8 mouse cellular contexts compared by ENCODE assay signal in genomic region chr1:155558012-155558842, GRCm38 (mm10). TPM values are rescaled to one million over a fixed set of nuclear protein-coding genes. Genes with fewer than 3 reads are reported as not detected.
DNase-seq lines count a peak whose midpoint lies in the region; ATAC-seq and TF ChIP-seq lines count a peak whose summit lies in the region.

Gene Acbd6 (plus strand): TSS chr1:155558120.

- TF ChIP-seq EP300 in MEL (IDR thresholded peaks at IDR 0.05; ENCODE audit: low read depth in 1 of 2, low read length in 2 of 2), result peak in 1 of 2 experiments; percentile 48; a peak in 1 of 4 replicates
- no peak; the same call in 1 of the 2 replicates for TF ChIP-seq EP300 in lung, postnatal 0 days (IDR thresholded peaks at IDR 0.05)

- H3K27ac ChIP-seq in MEL (ENCODE audit: control insufficient read depth, low read depth, low read length), result peak within 1 kb of the TSS; percentile 69
- peak within 1 kb of the TSS; percentile 48 for H3K27ac ChIP-seq in cerebellum, adult 2 months (ENCODE audit: insufficient read depth, low read length)
- H3K27ac ChIP-seq in hindbrain, embryonic 10.5 days, result peak within 1 kb of the TSS; percentile 96
- peak within 1 kb of the TSS; percentile 77 for H3K27ac ChIP-seq in lung, postnatal 0 days (ENCODE audit: low read length)

- H3K4me3 ChIP-seq in MEL (ENCODE audit: control insufficient read depth in 1 of 2, insufficient read depth in 1 of 2, low read depth in 2 of 2, low read length in 2 of 2), result peak within 1 kb of the TSS; percentile 86 to 99
- H3K4me3 ChIP-seq in cerebellum, adult 2 months (replicated peaks; ENCODE audit: insufficient read depth, low read depth, low read length), result peak within 1 kb of the TSS; percentile 73
- peak within 1 kb of the TSS; percentile 83 for H3K4me3 ChIP-seq in hindbrain, embryonic 10.5 days
- H3K4me3 ChIP-seq in lung, postnatal 0 days (ENCODE audit: low read depth, low read length), result peak within 1 kb of the TSS; percentile 98

- TF ChIP-seq CTCF in MEL (IDR thresholded peaks at IDR 0.05 in 2 of 3, conservative IDR thresholded peaks at IDR 0.05 in 1 of 3; ENCODE audit: control insufficient read depth in 1 of 3, insufficient read depth in 1 of 3, low read depth in 2 of 3, low read length in 3 of 3, poor library complexity in 1 of 3, severe bottlenecking in 1 of 3), result no peak
- TF ChIP-seq CTCF in cerebellum, adult 2 months (IDR thresholded peaks at IDR 0.05; ENCODE audit: borderline replicate concordance, insufficient read depth, low read depth, low read length), result no peak
- TF ChIP-seq CTCF in lung, postnatal 0 days (IDR thresholded peaks at IDR 0.05), result no peak

- H3K36me3 ChIP-seq in MEL (ENCODE audit: control insufficient read depth in 1 of 2, insufficient read depth in 2 of 2, low read length in 2 of 2), result peaks cover 2 to 37% of the 10 kb centered on the region in 2 experiments; a peak in 3 of 4 replicates
- no peaks in the 10 kb centered on the region for H3K36me3 ChIP-seq in hindbrain, embryonic 10.5 days
- no peaks in the 10 kb centered on the region for H3K36me3 ChIP-seq in lung, postnatal 0 days (ENCODE audit: insufficient read depth, low read length)

- H3K27me3 ChIP-seq in MEL (ENCODE audit: control insufficient read depth in 1 of 2, insufficient read depth in 2 of 2, low read length in 2 of 2), result no peaks in the 10 kb centered on the region; a peak in 1 of 4 replicates
- no peaks in the 10 kb centered on the region for H3K27me3 ChIP-seq in cerebellum, adult 2 months (ENCODE audit: control insufficient read depth, insufficient read depth, low read length)
- H3K27me3 ChIP-seq in hindbrain, embryonic 10.5 days (ENCODE audit: insufficient read depth, poor library complexity, severe bottlenecking), result no peaks in the 10 kb centered on the region
- H3K27me3 ChIP-seq in lung, postnatal 0 days (replicated peaks; ENCODE audit: insufficient read depth, low read length), result no peaks in the 10 kb centered on the region

- H3K9me3 ChIP-seq in MEL (replicated peaks; ENCODE audit: insufficient read depth, low read length), result no peaks in the 10 kb centered on the region
- H3K9me3 ChIP-seq in hindbrain, embryonic 10.5 days, result peaks cover 3% of the 10 kb centered on the region; the same call in 1 of the 2 replicates
- H3K9me3 ChIP-seq in lung, postnatal 0 days (ENCODE audit: low read length), result no peaks in the 10 kb centered on the region

- no peak for TF ChIP-seq RAD21 in MEL (IDR thresholded peaks at IDR 0.05; ENCODE audit: low read depth, low read length)

- TF ChIP-seq POLR2A in MEL (IDR thresholded peaks at IDR 0.05; ENCODE audit: control insufficient read depth in 1 of 2, insufficient read depth in 1 of 2, low read depth in 1 of 2, low read length in 2 of 2, poor library complexity in 1 of 2), result peak; percentile 73 to 76; a peak in 3 of 4 replicates
- TF ChIP-seq POLR2A in cerebellum, adult 2 months (IDR thresholded peaks at IDR 0.05; ENCODE audit: borderline replicate concordance, insufficient read depth, low read length), result peak; percentile 47; the same call in 1 of the 2 replicates

- WGBS in cerebellum, adult 2 months, result under 1% methylated on average over 83 of the region's 83 CpGs
- under 1% methylated on average over 83 of the region's 83 CpGs for WGBS in hindbrain, embryonic 10.5 days
- WGBS in lung, postnatal 0 days, result under 1% methylated on average over 83 of the region's 83 CpGs

- peak; percentile 95 for DNase-seq in MEL (ENCODE audit: low read depth, low spot score)
- peak; percentile 89 for DNase-seq in cerebellum, adult 2 months
- peak; percentile 80 for DNase-seq in hindbrain, embryonic 10.5 days (ENCODE audit: low spot score)
- DNase-seq in layer of hippocampus, adult 9-11 months, result peak; percentile 87
- peak; percentile 91 for DNase-seq in lung, postnatal 0 days (ENCODE audit: low spot score)
- peak; percentile 67 for DNase-seq in ovary, postnatal 14 days (ENCODE audit: low spot score)
- peak; percentile 82 for DNase-seq in thymus, postnatal 14 days

- ATAC-seq in frontal cortex, adult (ENCODE audit: low TSS enrichment), result peak; percentile 93
- ATAC-seq in lung, postnatal 0 days, result peak; percentile 92

- H3K4me1 ChIP-seq in MEL (ENCODE audit: control insufficient read depth in 1 of 2, insufficient read depth in 2 of 2, low read length in 2 of 2), result peaks cover 16 to 32% of the 10 kb centered on the region in 2 experiments
- peaks cover 4% of the 10 kb centered on the region; the same call in 1 of the 2 replicates for H3K4me1 ChIP-seq in cerebellum, adult 2 months (ENCODE audit: control insufficient read depth, insufficient read depth, low read length)
- peaks cover 32% of the 10 kb centered on the region for H3K4me1 ChIP-seq in hindbrain, embryonic 10.5 days (replicated peaks)
- H3K4me1 ChIP-seq in lung, postnatal 0 days (ENCODE audit: insufficient read depth, low read depth, low read length), result peaks cover 5% of the 10 kb centered on the region; the same call in 1 of the 2 replicates

- peak within 1 kb of the TSS; percentile 95 for H3K9ac ChIP-seq in MEL (ENCODE audit: control insufficient read depth, low read depth, low read length, poor library complexity, severe bottlenecking)
- H3K9ac ChIP-seq in lung, postnatal 0 days (replicated peaks; ENCODE audit: low read depth), result peak within 1 kb of the TSS; percentile 85

- H3K4me2 ChIP-seq in lung, postnatal 0 days (replicated peaks; ENCODE audit: low read depth, low read length), result peak within 1 kb of the TSS; percentile 84

- H3K79me2 ChIP-seq in MEL (ENCODE audit: control insufficient read depth, insufficient read depth, low read length, poor library complexity), result peaks cover 44% of the 10 kb centered on the region

TF ChIP-seq in MEL, 35 proteins besides CTCF, POLR2A, EP300 and RAD21:
- TF ChIP-seq MAX (IDR thresholded peaks at IDR 0.05; ENCODE audit: low read length) (no peak), MYC (IDR thresholded peaks at IDR 0.05; ENCODE audit: low read depth, low read length) (peak; percentile 65; the same call in 1 of the 2 replicates), BHLHE40 (IDR thresholded peaks at IDR 0.05; ENCODE audit: borderline replicate concordance, low read depth, low read length) (no peak), TBP (IDR thresholded peaks at IDR 0.05; ENCODE audit: low read depth, low read length) (peak; percentile 96), ZKSCAN1 (IDR thresholded peaks at IDR 0.05; ENCODE audit: low read depth, low read length) (no peak), GABPA (IDR thresholded peaks at IDR 0.05; ENCODE audit: low read depth, low read length) (no peak), POLR2AphosphoS5 (IDR thresholded peaks at IDR 0.05; ENCODE audit: borderline replicate concordance, low read depth, low read length) (no peak), ZC3H11A (IDR thresholded peaks at IDR 0.05; ENCODE audit: low read depth, low read length) (no peak), ELF1 (IDR thresholded peaks at IDR 0.05; ENCODE audit: low read depth, low read length) (peak; percentile 85), UBTF (IDR thresholded peaks at IDR 0.05; ENCODE audit: borderline replicate concordance, insufficient read depth, low read depth, low read length) (no peak), MEF2A (IDR thresholded peaks at IDR 0.05; ENCODE audit: extremely low read depth, insufficient replicate concordance, low read depth, low read length, poor library complexity, severe bottlenecking) (no peak), TCF12 (IDR thresholded peaks at IDR 0.05; ENCODE audit: low read depth, low read length) (peak; percentile 73), USF1 (IDR thresholded peaks at IDR 0.05; ENCODE audit: low read depth, low read length) (no peak), ZMIZ1 (IDR thresholded peaks at IDR 0.05; ENCODE audit: low read depth, low read length) (no peak), SIN3A (IDR thresholded peaks at IDR 0.05; ENCODE audit: low read length) (peak; percentile 91), CHD2 (IDR thresholded peaks at IDR 0.05; ENCODE audit: low read length) (no peak), NELFE (IDR thresholded peaks at IDR 0.05; ENCODE audit: low read depth, low read length) (peak; percentile 83), POLR2AphosphoS2 (IDR thresholded peaks at IDR 0.05; ENCODE audit: low read length) (peak; percentile 60; the same call in 1 of the 2 replicates), HCFC1 (IDR thresholded peaks at IDR 0.05; ENCODE audit: low read depth, low read length) (peak; percentile 93), MYB (IDR thresholded peaks at IDR 0.05; ENCODE audit: low read depth, low read length) (no peak), ETS1 (IDR thresholded peaks at IDR 0.05; ENCODE audit: low read depth, low read length) (0 out of 2 replicates have a peak, but pooled peaks have one; percentile 57), TAL1 (IDR thresholded peaks at IDR 0.05; ENCODE audit: low read length) (no peak), MXI1 (IDR thresholded peaks at IDR 0.05; ENCODE audit: low read depth, low read length) (peak; percentile 84), JUND (IDR thresholded peaks at IDR 0.05; ENCODE audit: low read depth, low read length) (no peak), CHD1 (IDR thresholded peaks at IDR 0.05; ENCODE audit: low read depth, low read length) (0 out of 2 replicates have a peak, but pooled peaks have one; percentile 44), E2F4 (IDR thresholded peaks at IDR 0.05; ENCODE audit: borderline replicate concordance, low read depth, low read length) (no peak), MAFK (IDR thresholded peaks at IDR 0.05; ENCODE audit: borderline replicate concordance, low read depth, low read length) (no peak), MAZ (IDR thresholded peaks at IDR 0.05; ENCODE audit: low read depth, low read length) (peak; percentile 98), RCOR1 (IDR thresholded peaks at IDR 0.05; ENCODE audit: low read depth, low read length) (0 out of 2 replicates have a peak, but pooled peaks have one; percentile 8), SMC3 (IDR thresholded peaks at IDR 0.05; ENCODE audit: low read depth, low read length) (no peak), NRF1 (IDR thresholded peaks at IDR 0.05; ENCODE audit: insufficient read depth, low read depth, low read length, poor library complexity, severe bottlenecking) (no peak), GATA1 (IDR thresholded peaks at IDR 0.05; ENCODE audit: low read depth, low read length) (0 out of 2 replicates have a peak, but pooled peaks have one; percentile 13), KAT2A (conservative IDR thresholded peaks at IDR 0.05; ENCODE audit: low read depth, low read length) (peak; percentile 74; the same call in 1 of the 2 replicates)

RNA-seq across cellular contexts. Expression of gene Acbd6, which starts in this region (rescaled TPM):
- 96.6 and 102 TPM in 2 replicates for total RNA-seq in MEL (2012; rRNA removed)
- polyA plus RNA-seq in MEL (2012; ENCODE audit: insufficient read depth in 1 of 2, insufficient read length in 2 of 2, low read depth in 1 of 2, low replicate concordance in 2 of 2, missing spikeins in 1 of 2), result 100 to 1,000 TPM; 145 to 270 TPM
- 78.4 and 85.0 TPM in 2 replicates for polyA plus RNA-seq in cerebellum, adult 2 months (2012; rRNA removed)
- 72.8 and 83.6 TPM in 2 replicates for polyA plus RNA-seq in hindbrain, embryonic 10.5 days (2016; fragmentation: Nextera tagmentation; extraction: Ambion mirVana)
- 57.6 and 59.4 TPM in 2 replicates for polyA plus RNA-seq in lung, postnatal 0 days (2015; fragmentation: Nextera tagmentation; extraction: Ambion mirVana)

Comparison
In these comparisons a context has a peak if more than half of its experiments do, and no peak if none do; other contexts are left out.
1. Peak in every context shown above with its lines: DNase-seq, ATAC-seq, H3K4me3 ChIP-seq and H3K27ac ChIP-seq.